Mouse (Mus musculus) embryo, embryonic 11.5 days (tissue): ENCODE measurements at regions not wholly inside any gene's neighbourhood (a gene's known extent, or its start where the extent isn't known, plus 50 kb on each side); places are given as distances from the start of the nearest gene placed in this dataset.
"Not testable (repeated sequence)": the region's sequence is repeated elsewhere in the genome, so short reads cannot be mapped to it uniquely, and the experiment has no call there.

Experiments
- DNase-seq: peaks from one replicate; pipeline ENCODE4 v3.0.0-alpha.2; 2012; ENCODE audit warnings: low read depth, low spot score

- no peak for DNase-seq
Observed at GRCm38 (mm10) chr12:45594689-45595088, 520.2 kb upstream of the Stxbp6 start.

GRCm38 (mm10) chr12:45590191-45590590, 515.7 kb upstream of the Stxbp6 start:
- no peak for DNase-seq

- DNase-seq: no peak
Observed at GRCm38 (mm10) chr12:45585763-45586162, 511.3 kb upstream of the Stxbp6 start.

- DNase-seq: no peak
Observed at GRCm38 (mm10) chr12:45563325-45564030, 489.0 kb upstream of the Stxbp6 start.

GRCm38 (mm10) chr12:45562637-45563220, 488.2 kb upstream of the Stxbp6 start:
- no peak for DNase-seq

- DNase-seq: no peak
Observed at GRCm38 (mm10) chr12:45561889-45562288, 487.4 kb upstream of the Stxbp6 start.

GRCm38 (mm10) chr12:45561362-45561761, 486.9 kb upstream of the Stxbp6 start:
- no peak for DNase-seq

GRCm38 (mm10) chr12:45549906-45550305, 475.4 kb upstream of the Stxbp6 start:
- not testable (repeated sequence) for DNase-seq

GRCm38 (mm10) chr12:45519554-45519953, 445.0 kb upstream of the Stxbp6 start:
- DNase-seq: no peak

GRCm38 (mm10) chr12:45514459-45514858, 439.9 kb upstream of the Stxbp6 start:
- DNase-seq: no peak

- DNase-seq: peak; percentile 1
Observed at GRCm38 (mm10) chr12:45507400-45507982, 433.0 kb upstream of the Stxbp6 start.

- no peak for DNase-seq
Observed at GRCm38 (mm10) chr12:45499834-45500233, 425.3 kb upstream of the Stxbp6 start.

- DNase-seq: no peak
Observed at GRCm38 (mm10) chr12:45498230-45498629, 423.7 kb upstream of the Stxbp6 start.

- DNase-seq: no peak
Observed at GRCm38 (mm10) chr12:45489029-45489428, 414.5 kb upstream of the Stxbp6 start.

- no peak for DNase-seq
Observed at GRCm38 (mm10) chr12:45476881-45477280, 402.4 kb upstream of the Stxbp6 start.

- DNase-seq: no peak
Observed at GRCm38 (mm10) chr12:45468093-45468492, 393.6 kb upstream of the Stxbp6 start.

- DNase-seq: no peak
Observed at GRCm38 (mm10) chr12:45467058-45467457, 392.5 kb upstream of the Stxbp6 start.

- DNase-seq: no peak
Observed at GRCm38 (mm10) chr12:45466066-45466465, 391.6 kb upstream of the Stxbp6 start.

GRCm38 (mm10) chr12:45464952-45465351, 390.4 kb upstream of the Stxbp6 start:
- DNase-seq: no peak

- not testable (repeated sequence) for DNase-seq
Observed at GRCm38 (mm10) chr12:45458746-45459145, 384.2 kb upstream of the Stxbp6 start.

GRCm38 (mm10) chr12:45443512-45444190, 369.1 kb upstream of the Stxbp6 start:
- peak; percentile 35 for DNase-seq

- DNase-seq: no peak
Observed at GRCm38 (mm10) chr12:45442474-45442873, 368.0 kb upstream of the Stxbp6 start.
